Mouse (Mus musculus) adrenal gland, postnatal 0 days (tissue): ENCODE results near the gene Nr2c2. TPM values are rescaled to one million over a fixed set of nuclear protein-coding genes. Genes with fewer than 3 reads are reported as not detected.

Source experiments
- polyA plus RNA-seq: library from polyadenylated mRNA; unstranded; fragments of >200 nt; fragmentation: Nextera tagmentation; extraction: Ambion mirVana; gene quantifications from 2 replicates; pipeline ENCODE4 v1.2.1, GENCODE M21; 2015

Gene Nr2c2
- 12.4 and 16.8 TPM in 2 replicates for polyA plus RNA-seq

DNA sequence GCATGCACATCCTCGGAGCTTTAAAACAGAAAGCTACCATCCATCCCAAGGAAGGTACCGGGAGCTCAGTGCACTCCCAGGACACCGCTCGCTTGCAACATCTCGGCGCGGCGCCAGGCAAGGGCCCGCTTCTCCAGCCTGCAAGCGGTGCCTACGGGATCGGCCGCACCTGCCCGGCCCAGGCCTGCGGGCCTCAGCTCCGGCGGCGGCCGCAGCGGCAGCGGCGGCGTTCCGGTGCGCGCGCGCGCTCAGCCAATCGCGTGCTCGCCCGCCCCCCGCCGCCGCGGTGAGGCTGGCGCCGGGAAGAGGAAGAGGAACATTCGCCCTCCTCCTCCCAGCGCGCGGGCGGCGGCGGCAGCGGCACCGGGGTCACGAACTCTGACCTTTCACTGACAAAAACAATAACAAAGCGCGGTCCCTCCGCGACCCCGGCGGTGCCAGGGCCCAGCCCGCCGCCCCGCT lies at the start of gene Nr2c2:
Gene Nr2c2, plus strand, starts transcription at position 261 of the 462 bp plus-strand sequence.

DNA sequence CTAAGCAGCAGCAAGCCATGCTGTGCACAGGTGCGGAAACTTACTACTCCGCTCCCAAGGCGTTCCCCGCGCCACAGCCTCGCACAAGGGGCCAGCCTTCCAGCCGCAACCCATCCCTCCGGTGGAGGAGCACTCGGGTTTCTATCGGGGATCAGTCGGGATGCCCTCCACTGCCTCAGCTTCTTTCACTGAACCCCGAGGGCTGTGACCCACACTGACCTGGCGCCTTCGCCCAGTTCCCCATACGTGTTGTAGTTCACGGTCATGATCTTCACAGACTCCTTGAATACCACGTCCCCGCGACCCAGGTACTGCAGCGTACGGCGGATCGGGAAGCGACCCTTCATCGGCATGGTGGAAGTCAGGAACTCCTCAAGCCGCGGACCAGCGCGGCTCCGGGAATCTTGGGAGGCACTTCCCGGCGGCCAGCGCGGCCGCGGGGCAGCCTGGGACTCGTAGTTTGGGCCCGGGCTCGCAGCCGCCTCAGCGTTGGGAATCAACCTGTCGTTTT lies 92.5 kb downstream of the Nr2c2 start, which contains the start of gene Mrps25:
Gene Mrps25, minus strand, starts transcription at position 413 of the 511 bp plus-strand sequence.

DNA sequence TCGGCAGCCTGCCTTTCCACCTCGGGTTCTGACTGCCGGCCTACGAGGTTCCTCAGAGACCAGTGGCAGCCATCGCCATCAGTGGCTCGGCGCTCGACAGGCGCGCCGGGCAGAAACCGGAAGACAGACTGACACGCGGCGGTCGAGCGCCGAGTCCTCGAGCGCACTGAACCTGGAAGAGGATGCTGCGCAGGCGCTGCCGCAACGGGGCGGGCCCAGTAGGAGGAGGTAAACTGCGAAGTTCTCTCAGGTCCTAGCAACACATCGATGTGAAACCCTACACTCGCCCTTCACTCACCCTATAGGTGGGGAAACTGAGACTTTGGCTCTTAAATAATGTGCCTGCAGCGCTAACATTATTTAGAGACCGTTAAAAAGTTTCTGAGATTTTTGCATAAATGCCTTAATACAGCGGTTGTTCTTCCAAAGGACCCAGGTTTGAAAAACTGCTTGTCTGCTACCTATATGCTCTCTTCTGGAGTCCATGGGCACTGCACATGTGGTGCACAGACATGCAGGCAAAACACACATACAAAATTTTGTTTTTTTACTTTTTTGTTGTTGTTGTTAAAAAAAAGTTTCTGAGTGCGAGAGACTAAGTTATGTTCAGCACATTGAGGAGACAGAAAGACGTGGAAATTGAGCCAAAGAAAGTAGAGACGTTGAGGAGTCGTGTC lies 123.7 kb downstream of the Nr2c2 start, which contains the start of gene Rbsn:
Gene Rbsn, minus strand, starts transcription at position 153 of the 677 bp plus-strand sequence.

Other genes with a start within 250 kb of the Nr2c2 start
- gene Ccdc174, start 213.3 kb upstream of the Nr2c2 start, polyA plus RNA-seq: 43.0 and 48.3 TPM in 2 replicates
- gene 4930590J08Rik, start 188.6 kb upstream of the Nr2c2 start, polyA plus RNA-seq: 0.08 and 0.22 TPM in 2 replicates
- gene Fgd5, start 112.5 kb upstream of the Nr2c2 start, polyA plus RNA-seq: 7.3 and 7.9 TPM in 2 replicates
- gene Mrps25, start 92.6 kb downstream of the Nr2c2 start, polyA plus RNA-seq: 54.7 and 60.4 TPM in 2 replicates
- gene Rbsn, start 123.5 kb downstream of the Nr2c2 start, polyA plus RNA-seq: 14.2 and 17.7 TPM in 2 replicates
- 0.47 and 0.76 TPM in 2 replicates for gene Trh, start 153.3 kb downstream of the Nr2c2 start, polyA plus RNA-seq